Mouse (Mus musculus) G1E (cell line): ENCODE results near the gene Slc36a4. TPM values are rescaled to one million over a fixed set of nuclear protein-coding genes. Genes with fewer than 3 reads are reported as not detected.
A peak's percentile ranks its signal among the peaks of the same experiment; 100 is the strongest.

Source experiments
- ATAC-seq: 2 replicates; pipeline ENCODE4 v1.8.0; 2016; ENCODE audit warnings: mild to moderate bottlenecking; ENCODE audit not compliant: insufficient number of reproducible peaks, poor library complexity, low FRiP score, severe bottlenecking; ENCODE audit errors: extremely low read depth
- DNase-seq: peaks from one replicate; pipeline ENCODE4 v3.0.0; 2012; ENCODE audit warnings: low spot score
- H3K27me3 ChIP-seq: 2 replicates; pipeline ENCODE4 v1.6.1; 2012; ENCODE audit warnings: mild to moderate bottlenecking, low read length, inconsistent platforms; ENCODE audit not compliant: insufficient read depth
- H3K36me3 ChIP-seq: replicated peaks from 2 replicates; pipeline ENCODE3; 2012; ENCODE audit warnings: mild to moderate bottlenecking, inconsistent platforms
- H3K4me1 ChIP-seq: 2 replicates; pipeline ENCODE4 v1.6.1; 2012; ENCODE audit warnings: low read depth, low read length, inconsistent platforms, mixed read lengths; ENCODE audit not compliant: insufficient read depth
- H3K4me3 ChIP-seq: 2 replicates; pipeline ENCODE4 v1.5.1; 2012; ENCODE audit warnings: low read depth, mild to moderate bottlenecking, inconsistent platforms, low read length, moderate library complexity, mixed read lengths
- H3K9me3 ChIP-seq: replicated peaks from 2 replicates; pipeline ENCODE4 v1.6.1; 2012; ENCODE audit warnings: inconsistent platforms
- CTCF ChIP-seq: IDR thresholded peaks from 2 replicates; pipeline ENCODE4 v1.5.1; 2012; ENCODE audit warnings: low read depth, low read length, inconsistent platforms, mixed read lengths
- GATA1 ChIP-seq: IDR thresholded peaks from 2 replicates; pipeline ENCODE4 v1.6.1; 2012; ENCODE audit warnings: borderline replicate concordance, low read length, inconsistent platforms, mixed read lengths
- GATA2 ChIP-seq: IDR thresholded peaks from 2 replicates; pipeline ENCODE4 v1.6.1; 2012; ENCODE audit warnings: low read depth, low read length, inconsistent platforms, borderline replicate concordance
- POLR2AphosphoS5 ChIP-seq: IDR thresholded peaks from 2 replicates; pipeline ENCODE4 v1.6.1; 2012; ENCODE audit warnings: low read depth, low read length, inconsistent platforms; ENCODE audit not compliant: insufficient replicate concordance
- TAL1 ChIP-seq: conservative IDR thresholded peaks from 2 replicates; pipeline ENCODE4 v1.6.1; 2012; ENCODE audit warnings: low read depth, low read length, inconsistent platforms, mixed read lengths
- polyA plus RNA-seq: library from polyadenylated mRNA; stranded (reverse); fragments of >175 nt; gene quantifications from 2 replicates; pipeline ENCODE4 v1.2.3, GENCODE M21; 2012
- total RNA-seq, 2 experiments: library from RNA; stranded (forward) in 1 of 2; stranded (reverse) in 1 of 2; fragments of 200-1000 nt in 1 of 2; fragments of >200 nt in 1 of 2; fragmentation: Nextera tagmentation in 1 of 2; gene quantifications; 2 replicates each; pipeline ENCODE4 v1.2.3; 2014 to 2017

Gene Slc36a4
- total and polyA plus RNA-seq, 3 experiments, result 0.05 TPM; not detected in 2

- Histone ChIP-seq H3K36me3 (no peaks in the 10 kb centered on the region), H3K27me3 (no peaks in the 10 kb centered on the region), H3K4me1 (peaks cover 21% of the 10 kb centered on the region), H3K9me3 (no peaks in the 10 kb centered on the region), H3K4me3 (no peak overlapping the region)
- TF ChIP-seq TAL1 (no peak), POLR2AphosphoS5 (no peak), GATA2 (no peak), GATA1 (no peak), CTCF (no peak)
- ATAC-seq (no peak), DNase-seq (no peak)
These were observed 72.4 kb downstream of the Slc36a4 start for GRCm38 (mm10) chr9:15781936-15782335.

GRCm38 (mm10) chr9:15786192-15786591 is 76.7 kb downstream of the Slc36a4 start:
- Histone ChIP-seq H3K27me3 (no peaks in the 10 kb centered on the region), H3K4me3 (no peak overlapping the region), H3K36me3 (no peaks in the 10 kb centered on the region), H3K4me1 (peaks cover 44% of the 10 kb centered on the region), H3K9me3 (no peaks in the 10 kb centered on the region)
- ATAC-seq (peak; percentile 81), DNase-seq (peak; percentile 29)
- TF ChIP-seq CTCF, result no peak
- TF ChIP-seq POLR2AphosphoS5, result no peak
- 0 out of 2 replicates have a peak, but pooled peaks have one; percentile 26 for TF ChIP-seq TAL1
- no peak for TF ChIP-seq GATA2
- no peak for TF ChIP-seq GATA1

- peaks cover 44% of the 10 kb centered on the region for H3K4me1 ChIP-seq
- DNase-seq (no peak), ATAC-seq (peak; percentile 12; the same call in 1 of the 2 replicates)
- TF ChIP-seq CTCF (no peak), GATA2 (no peak), POLR2AphosphoS5 (no peak), TAL1 (no peak)
- H3K4me3 ChIP-seq, result no peak overlapping the region
- no peaks in the 10 kb centered on the region for H3K36me3 ChIP-seq
- H3K27me3 ChIP-seq, result no peaks in the 10 kb centered on the region
- H3K9me3 ChIP-seq, result no peaks in the 10 kb centered on the region
These were observed 77.1 kb downstream of the Slc36a4 start for GRCm38 (mm10) chr9:15786610-15787009.

GRCm38 (mm10) chr9:15792076-15792475 is 82.5 kb downstream of the Slc36a4 start:
- no peaks in the 10 kb centered on the region for H3K36me3 ChIP-seq
- no peak overlapping the region for H3K4me3 ChIP-seq
- peaks cover 21% of the 10 kb centered on the region for H3K4me1 ChIP-seq
- H3K27me3 ChIP-seq, result no peaks in the 10 kb centered on the region
- DNase-seq (no peak), ATAC-seq (no peak)
- H3K9me3 ChIP-seq, result no peaks in the 10 kb centered on the region
- TF ChIP-seq POLR2AphosphoS5 (no peak), TAL1 (no peak), GATA1 (no peak), CTCF (no peak), GATA2 (no peak)

Other genes with a start within 250 kb of the Slc36a4 start
- not detected in 2 replicates for gene Smco4, start 216.3 kb upstream of the Slc36a4 start, total RNA-seq (2014; fragmentation: Nextera tagmentation)
- 0.44 and 0.58 TPM in 2 replicates for gene Smco4, start 216.3 kb upstream of the Slc36a4 start, total RNA-seq (2017)
- not detected in 2 replicates for gene Smco4, start 216.3 kb upstream of the Slc36a4 start, polyA plus RNA-seq
- gene Deup1, start 81.8 kb upstream of the Slc36a4 start, total RNA-seq (2014; fragmentation: Nextera tagmentation), result not detected in 2 replicates
- gene Deup1, start 81.8 kb upstream of the Slc36a4 start, total RNA-seq (2017), result 0.06 and 0.11 TPM in 2 replicates
- not detected in 2 replicates for gene Deup1, start 81.8 kb upstream of the Slc36a4 start, polyA plus RNA-seq
- not detected in 2 replicates for gene Mtnr1b, start 164.8 kb downstream of the Slc36a4 start, total RNA-seq (2014; fragmentation: Nextera tagmentation)
- not detected in 2 replicates for gene Mtnr1b, start 164.8 kb downstream of the Slc36a4 start, total RNA-seq (2017)
- gene Mtnr1b, start 164.8 kb downstream of the Slc36a4 start, polyA plus RNA-seq, result not detected in 2 replicates